Mouse (Mus musculus) CD4-positive naive resting alpha-beta T cell, adult 76 days (primary cell): ENCODE measurements around the gene Gca. TPM values are rescaled to one million over a fixed set of nuclear protein-coding genes. Genes with fewer than 3 reads are reported as not detected.

Experiments
- total RNA-seq: library from RNA; stranded (reverse); gene quantifications from one replicate; pipeline ENCODE4 v1.2.4, GENCODE M21; 2023

Gca gene
- 0.21 TPM for total RNA-seq

GRCm38 (mm10) chr2:62664135-62664670 is at the start of gene Gca:
Gca (plus strand) TSS chr2:62664285.

GRCm38 (mm10) chr2:62646014-62646645 is 18.0 kb upstream of the Gca start, which contains the start of gene Ifih1:
Ifih1 (minus strand) TSS chr2:62646255.

Other genes with a start within 250 kb of the Gca start
- gene Gcg, start 180.6 kb upstream of the Gca start, total RNA-seq, result not detected
- gene Fap, start 90.2 kb upstream of the Gca start, total RNA-seq, result 1.6 TPM
- 21.5 TPM for gene Ifih1, start 18.0 kb upstream of the Gca start, total RNA-seq